ENCODE assay signal across 28 mouse cellular contexts in the genomic region with DNA sequence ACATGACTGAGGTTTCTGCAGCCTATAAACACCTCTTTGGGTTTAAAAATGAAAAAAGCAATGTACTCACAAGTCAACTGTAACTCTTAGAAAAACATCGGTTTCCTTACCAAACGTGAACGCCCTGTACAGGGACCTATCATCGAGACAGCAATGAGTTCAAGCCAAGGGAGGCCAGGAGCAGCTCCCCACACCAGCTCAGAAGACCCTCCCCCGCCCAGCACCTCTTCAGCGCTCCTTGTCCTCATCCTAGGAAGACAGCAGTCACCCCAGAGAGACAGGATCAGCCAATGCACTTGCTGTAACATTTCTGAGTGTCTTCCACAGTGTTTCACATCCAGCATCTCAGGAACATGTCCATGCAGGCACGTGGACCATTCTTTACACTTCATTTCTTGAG.
"Had no signal": no experiment of that assay in that cellular context is flagged by ENCODE, and none has a peak within 500 bp of the region (broad histone marks: within the 10 kb centered on the region; RNA-seq: fewer than 3 reads in every experiment).

No protein-coding gene starts in this region.

- H3K4me3 ChIP-seq: embryonic facial prominence, embryonic 10.5 days; embryonic facial prominence, embryonic 12.5 days; embryonic facial prominence, embryonic 13.5 days; embryonic facial prominence, embryonic 15.5 days; erythroblast, embryonic 14.5 days; forebrain, embryonic 10.5 days; forebrain, embryonic 12.5 days; forebrain, embryonic 13.5 days; forebrain, embryonic 15.5 days; gastrocnemius, adult 2 months; heart, adult 2 months had no signal

- ATAC-seq: forebrain, embryonic 13.5 days; forebrain, embryonic 14.5 days; forebrain, embryonic 15.5 days; forebrain, embryonic 16.5 days; forebrain, postnatal 0 days had no signal

- H3K9me3 ChIP-seq: embryonic facial prominence, embryonic 12.5 days; embryonic facial prominence, embryonic 13.5 days; embryonic facial prominence, embryonic 15.5 days; forebrain, embryonic 12.5 days; forebrain, embryonic 13.5 days; forebrain, embryonic 15.5 days had no signal

- H3K27ac ChIP-seq: embryonic facial prominence, embryonic 10.5 days; embryonic facial prominence, embryonic 12.5 days; embryonic facial prominence, embryonic 13.5 days; embryonic facial prominence, embryonic 15.5 days; forebrain, embryonic 10.5 days; forebrain, embryonic 12.5 days; forebrain, embryonic 13.5 days; forebrain, embryonic 15.5 days; gastrocnemius, adult 2 months; heart, adult 2 months had no signal

- H3K9ac ChIP-seq: embryonic facial prominence, embryonic 12.5 days; embryonic facial prominence, embryonic 13.5 days; embryonic facial prominence, embryonic 15.5 days; forebrain, embryonic 12.5 days; forebrain, embryonic 13.5 days; forebrain, embryonic 15.5 days; forebrain, postnatal 0 days had no signal

- DNase-seq: cerebellum, adult 2 months; cerebellum, adult 8-10 months; cerebellum, adult 9-10 months; cerebellum, adult 9-11 months; cerebellum, postnatal 10 days; cerebellum, postnatal 14 days; cerebellum, postnatal 25 days; cerebellum, postnatal 36 days; embryo, embryonic 11 days; forebrain, postnatal 0 days; gastrocnemius, adult 2 months; gastrocnemius, postnatal 10 days; gastrocnemius, postnatal 14 days; gastrocnemius, postnatal 25 days; gastrocnemius, postnatal 36 days; heart, adult 18-20 months; heart, adult 2 months had no signal

- H3K4me2 ChIP-seq: embryonic facial prominence, embryonic 12.5 days; embryonic facial prominence, embryonic 13.5 days; embryonic facial prominence, embryonic 15.5 days; forebrain, embryonic 12.5 days; forebrain, embryonic 13.5 days; forebrain, embryonic 15.5 days had no signal

- H3K4me1 ChIP-seq: embryonic facial prominence, embryonic 10.5 days; embryonic facial prominence, embryonic 15.5 days; forebrain, embryonic 12.5 days; forebrain, embryonic 13.5 days had no signal

- H3K27me3 ChIP-seq: embryonic facial prominence, embryonic 12.5 days; embryonic facial prominence, embryonic 13.5 days; embryonic facial prominence, embryonic 15.5 days; forebrain, embryonic 12.5 days; forebrain, embryonic 13.5 days; forebrain, embryonic 15.5 days had no signal
